Mouse (Mus musculus): ENCODE measurements around the gene Krtap10-10. TPM values are rescaled to one million over a fixed set of nuclear protein-coding genes. Genes with fewer than 3 reads are reported as not detected.

Gene Krtap10-10
- polyA plus RNA-seq (2012; ENCODE audit: low replicate concordance) = not detected in 2 replicates

GRCm38 (mm10) chr10:77835647-77836046 is at the start of gene Krtap10-10:
Krtap10-10 (plus strand) TSS chr10:77835947.

GRCm38 (mm10) chr10:77787876-77788275 is 47.9 kb upstream of the Krtap10-10 start, which contains the start of gene Gm7137:
Gm7137 (minus strand) TSS chr10:77788200.

GRCm38 (mm10) chr10:77794976-77795375 is 40.8 kb upstream of the Krtap10-10 start, which contains the start of gene Gm9639:
Gm9639 (minus strand) TSS chr10:77795076.

GRCm38 (mm10) chr10:77798921-77799508 is 36.7 kb upstream of the Krtap10-10 start, which contains the start of gene Gm19668:
Gm19668 (minus strand) TSS chr10:77799133.

GRCm38 (mm10) chr10:77811743-77812142 is 24.0 kb upstream of the Krtap10-10 start, which contains the start of gene Gm9507:
Gm9507 (minus strand) TSS chr10:77811843.

GRCm38 (mm10) chr10:77814382-77814781 is 21.4 kb upstream of the Krtap10-10 start, which contains the start of gene Gm2696:
Gm2696 (plus strand) TSS chr10:77814682.

GRCm38 (mm10) chr10:77826951-77827350 is 8.8 kb upstream of the Krtap10-10 start, which contains the start of gene Krtap10-4:
Krtap10-4 (minus strand) TSS chr10:77827095.

GRCm38 (mm10) chr10:77846503-77846902 is 10.8 kb downstream of the Krtap10-10 start, which contains the start of gene Gm36176:
Gm36176 (plus strand) TSS chr10:77846803.

GRCm38 (mm10) chr10:77852559-77852958 is 16.8 kb downstream of the Krtap10-10 start, which contains the start of gene Gm10318:
Gm10318 (plus strand) TSS chr10:77852859.

GRCm38 (mm10) chr10:77861675-77862074 is 25.9 kb downstream of the Krtap10-10 start, which contains the start of gene Gm3285:
Gm3285 (plus strand) TSS chr10:77861975.

Other genes with a start within 250 kb of the Krtap10-10 start
- 41.8 and 68.8 TPM in 2 replicates for gene Sumo3, start 229.8 kb upstream of the Krtap10-10 start, polyA plus RNA-seq (2012; ENCODE audit: low replicate concordance)
- not detected in 2 replicates for gene Gm49325, start 229.8 kb upstream of the Krtap10-10 start, polyA plus RNA-seq (2012; ENCODE audit: low replicate concordance)
- gene Ube2g2, start 213.7 kb upstream of the Krtap10-10 start, polyA plus RNA-seq (2012; ENCODE audit: low replicate concordance) = 22.2 and 40.4 TPM in 2 replicates
- gene Tspear, start 149.4 kb upstream of the Krtap10-10 start, polyA plus RNA-seq (2012; ENCODE audit: low replicate concordance) = 0.80 and 1.4 TPM in 2 replicates
- gene Gm19402, start 145.2 kb upstream of the Krtap10-10 start, polyA plus RNA-seq (2012; ENCODE audit: low replicate concordance) = not detected in 2 replicates
- not detected in 2 replicates for gene Gm9508, start 138.7 kb upstream of the Krtap10-10 start, polyA plus RNA-seq (2012; ENCODE audit: low replicate concordance)
- gene Gm10272, start 129.3 kb upstream of the Krtap10-10 start, polyA plus RNA-seq (2012; ENCODE audit: low replicate concordance) = not detected in 2 replicates
- gene Gm10024, start 124.5 kb upstream of the Krtap10-10 start, polyA plus RNA-seq (2012; ENCODE audit: low replicate concordance) = not detected in 2 replicates
- gene Gm10142, start 120.1 kb upstream of the Krtap10-10 start, polyA plus RNA-seq (2012; ENCODE audit: low replicate concordance) = not detected in 2 replicates
- gene Krtap12-1, start 115.3 kb upstream of the Krtap10-10 start, polyA plus RNA-seq (2012; ENCODE audit: low replicate concordance) = not detected in 2 replicates
- gene Gm10100, start 109.5 kb upstream of the Krtap10-10 start, polyA plus RNA-seq (2012; ENCODE audit: low replicate concordance) = not detected in 2 replicates
- gene Gm18596, start 93.3 kb upstream of the Krtap10-10 start, polyA plus RNA-seq (2012; ENCODE audit: low replicate concordance) = not detected in 2 replicates
- not detected in 2 replicates for gene Gm9736, start 84.6 kb upstream of the Krtap10-10 start, polyA plus RNA-seq (2012; ENCODE audit: low replicate concordance)
- not detected in 2 replicates for gene Gm3233, start 76.3 kb upstream of the Krtap10-10 start, polyA plus RNA-seq (2012; ENCODE audit: low replicate concordance)
- not detected in 2 replicates for gene Gm3238, start 64.6 kb upstream of the Krtap10-10 start, polyA plus RNA-seq (2012; ENCODE audit: low replicate concordance)
- not detected in 2 replicates for gene Gm7138, start 59.0 kb upstream of the Krtap10-10 start, polyA plus RNA-seq (2012; ENCODE audit: low replicate concordance)
- gene Gm3250, start 53.4 kb upstream of the Krtap10-10 start, polyA plus RNA-seq (2012; ENCODE audit: low replicate concordance) = not detected in 2 replicates
- gene Gm7137, start 47.7 kb upstream of the Krtap10-10 start, polyA plus RNA-seq (2012; ENCODE audit: low replicate concordance) = not detected in 2 replicates
- gene Gm9639, start 40.9 kb upstream of the Krtap10-10 start, polyA plus RNA-seq (2012; ENCODE audit: low replicate concordance) = not detected in 2 replicates
- gene Gm19668, start 36.8 kb upstream of the Krtap10-10 start, polyA plus RNA-seq (2012; ENCODE audit: low replicate concordance) = not detected in 2 replicates
- not detected in 2 replicates for gene Gm9507, start 24.1 kb upstream of the Krtap10-10 start, polyA plus RNA-seq (2012; ENCODE audit: low replicate concordance)
- gene Gm2696, start 21.3 kb upstream of the Krtap10-10 start, polyA plus RNA-seq (2012; ENCODE audit: low replicate concordance) = not detected in 2 replicates
- gene Krtap10-4, start 8.9 kb upstream of the Krtap10-10 start, polyA plus RNA-seq (2012; ENCODE audit: low replicate concordance) = not detected in 2 replicates
- gene Gm36176, start 10.9 kb downstream of the Krtap10-10 start, polyA plus RNA-seq (2012; ENCODE audit: low replicate concordance) = not detected in 2 replicates
- gene Gm10318, start 16.9 kb downstream of the Krtap10-10 start, polyA plus RNA-seq (2012; ENCODE audit: low replicate concordance) = not detected in 2 replicates
- not detected in 2 replicates for gene Gm3285, start 26.0 kb downstream of the Krtap10-10 start, polyA plus RNA-seq (2012; ENCODE audit: low replicate concordance)
- gene Lrrc3, start 66.6 kb downstream of the Krtap10-10 start, polyA plus RNA-seq (2012; ENCODE audit: low replicate concordance) = 0.25 and 0.51 TPM in 2 replicates
- gene Trpm2, start 134.6 kb downstream of the Krtap10-10 start, polyA plus RNA-seq (2012; ENCODE audit: low replicate concordance) = 16.4 and 23.4 TPM in 2 replicates
- 25.5 and 26.2 TPM in 2 replicates for gene 1810043G02Rik, start 142.6 kb downstream of the Krtap10-10 start, polyA plus RNA-seq (2012; ENCODE audit: low replicate concordance)
- 39.0 and 77.3 TPM in 2 replicates for gene Pfkl, start 174.1 kb downstream of the Krtap10-10 start, polyA plus RNA-seq (2012; ENCODE audit: low replicate concordance)
- gene Dnmt3l, start 206.0 kb downstream of the Krtap10-10 start, polyA plus RNA-seq (2012; ENCODE audit: low replicate concordance) = not detected in 2 replicates
- gene Aire, start 207.7 kb downstream of the Krtap10-10 start, polyA plus RNA-seq (2012; ENCODE audit: low replicate concordance) = 3.1 and 8.2 TPM in 2 replicates
- gene Icosl, start 233.4 kb downstream of the Krtap10-10 start, polyA plus RNA-seq (2012; ENCODE audit: low replicate concordance) = 18.7 and 146 TPM in 2 replicates